Mouse (Mus musculus) layer of hippocampus, adult 2 months (tissue): Measurements from ENCODE around the gene Nit2. TPM values are rescaled to one million over a fixed set of nuclear protein-coding genes. Genes with fewer than 3 reads are reported as not detected.
"Not testable (repeated sequence)": the region's sequence is repeated elsewhere in the genome, so short reads cannot be mapped to it uniquely, and the experiment has no call there.

Source experiments
- DNase-seq, 2 experiments: peaks; one replicate each; pipeline ENCODE4 v3.0.0; 2022; ENCODE audit warnings: low spot score in 2 of 2
- H3K27ac ChIP-seq: fragments of 200-600 bp; 2 replicates; pipeline ENCODE4 v1.8.1; 2022
- H3K4me3 ChIP-seq: fragments of 200-600 bp; 2 replicates; pipeline ENCODE4 v1.8.1; 2022; ENCODE audit warnings: mild to moderate bottlenecking
- CTCF ChIP-seq: fragments of 200-600 bp; conservative IDR thresholded peaks from 2 replicates; pipeline ENCODE4 v1.8.1; 2022; ENCODE audit warnings: antibody characterized with exemption, mild to moderate bottlenecking, moderate library complexity
- total RNA-seq, 2 experiments: library from RNA; stranded (reverse); gene quantifications; 2 replicates each; pipeline ENCODE4 v1.2.3; 2021

Nit2 gene
- total RNA-seq, 2 experiments from 2014 or later, result 14.1 to 16.8 TPM

DNA sequence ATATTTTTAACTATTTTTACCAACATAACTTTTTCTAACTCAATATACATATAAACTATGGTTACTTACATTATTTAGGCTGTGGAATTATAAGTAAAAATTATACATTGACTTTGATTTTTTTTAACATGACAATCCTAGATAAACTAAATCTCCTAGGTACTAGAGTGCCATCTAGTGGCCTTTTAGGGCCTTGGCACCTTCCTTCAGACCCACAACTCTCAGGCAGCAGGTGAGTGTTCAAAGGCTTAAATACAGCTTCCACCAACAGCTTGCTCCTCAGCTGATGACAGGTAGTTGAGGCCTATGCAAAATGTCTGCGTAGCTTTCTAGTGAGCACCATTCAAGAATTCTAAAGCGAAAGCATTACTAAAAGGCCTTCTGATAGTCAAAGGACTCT is 10.1 kb upstream of the Nit2 start:
- peak; percentile 95 for TF ChIP-seq CTCF
- Histone ChIP-seq H3K27ac (no peak overlapping the region), H3K4me3 (no peak overlapping the region)
- peak; percentile 20 to 49 for DNase-seq

DNA sequence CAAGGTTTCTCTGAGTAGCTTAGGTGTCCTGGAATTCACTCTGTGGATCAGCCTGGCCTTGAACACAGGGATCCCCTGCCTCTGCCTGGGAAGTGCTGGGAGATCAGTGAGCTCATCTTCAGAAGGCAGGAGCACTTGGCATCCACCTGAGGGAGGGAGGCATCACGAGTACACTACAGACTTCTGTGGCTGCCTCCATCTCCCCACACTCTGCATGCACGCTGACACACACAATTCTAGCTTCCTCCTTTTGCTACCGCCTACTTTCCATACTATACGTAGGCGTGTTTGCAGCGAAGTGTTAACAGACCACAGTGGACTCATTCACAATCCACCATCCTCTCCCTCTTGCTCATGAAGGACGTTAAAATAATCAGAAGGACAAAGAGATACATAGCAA is 9.1 kb upstream of the Nit2 start:
- no peak for TF ChIP-seq CTCF
- DNase-seq, result no peak
- no peak overlapping the region for H3K27ac ChIP-seq
- H3K4me3 ChIP-seq, result no peak overlapping the region

GRCm38 (mm10) chr16:57175751-57176150 is 8.6 kb upstream of the Nit2 start:
- no peak for DNase-seq

GRCm38 (mm10) chr16:57174480-57174879 is 7.3 kb upstream of the Nit2 start:
- H3K4me3 ChIP-seq, DNase-seq: not testable (repeated sequence)

More at GRCm38 (mm10) chr16:57175751-57176150, 8.6 kb upstream of the Nit2 start:
- no peak overlapping the region for H3K4me3 ChIP-seq
- TF ChIP-seq CTCF, result no peak
- no peak overlapping the region for H3K27ac ChIP-seq

DNA sequence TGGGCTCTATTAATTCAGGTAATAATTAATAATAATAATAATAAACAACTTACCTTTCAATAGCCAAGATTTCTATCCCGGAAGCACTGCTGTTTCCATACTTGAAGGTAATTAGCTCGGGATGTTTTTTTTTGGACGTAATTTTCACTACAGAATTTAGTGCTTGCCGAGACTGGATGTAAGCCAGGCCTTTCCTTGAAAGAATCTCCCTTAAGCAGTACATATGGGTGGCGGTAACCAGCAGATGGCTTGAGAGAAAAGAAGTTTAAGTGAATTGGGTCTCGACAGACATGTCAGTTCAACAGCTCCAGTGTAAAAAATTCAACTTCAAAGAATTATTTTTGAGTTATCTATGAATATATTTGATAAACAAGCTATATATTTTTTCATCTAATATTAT is 4.4 kb upstream of the Nit2 start:
- no peak for DNase-seq
- no peak overlapping the region for H3K27ac ChIP-seq
- TF ChIP-seq CTCF, result no peak

More at GRCm38 (mm10) chr16:57174480-57174879, 7.3 kb upstream of the Nit2 start:
- H3K27ac ChIP-seq, result not testable (repeated sequence)

GRCm38 (mm10) chr16:57171161-57171560 is 4.0 kb upstream of the Nit2 start:
- Histone ChIP-seq H3K27ac (no peak overlapping the region), H3K4me3 (no peak overlapping the region)
- TF ChIP-seq CTCF, result no peak
- no peak for DNase-seq

More for the DNA sequence above, 4.4 kb upstream of the Nit2 start:
- H3K4me3 ChIP-seq, result no peak overlapping the region

- TF ChIP-seq CTCF, result no peak
- no peak overlapping the region for H3K4me3 ChIP-seq
- H3K27ac ChIP-seq, result 0 out of 2 replicates have a peak overlapping the region, but pooled peaks have one; percentile 89
- DNase-seq, result no peak
Measured at GRCm38 (mm10) chr16:57168236-57168635, 1.1 kb upstream of the Nit2 start.

GRCm38 (mm10) chr16:57167514-57167912 is 372 bp upstream of the Nit2 start:
- peak in 1 of 2 experiments; percentile 24 for DNase-seq
- Histone ChIP-seq H3K4me3 (peak overlapping the region; percentile 85), H3K27ac (peak overlapping the region; percentile 89)
- no peak for TF ChIP-seq CTCF

DNA sequence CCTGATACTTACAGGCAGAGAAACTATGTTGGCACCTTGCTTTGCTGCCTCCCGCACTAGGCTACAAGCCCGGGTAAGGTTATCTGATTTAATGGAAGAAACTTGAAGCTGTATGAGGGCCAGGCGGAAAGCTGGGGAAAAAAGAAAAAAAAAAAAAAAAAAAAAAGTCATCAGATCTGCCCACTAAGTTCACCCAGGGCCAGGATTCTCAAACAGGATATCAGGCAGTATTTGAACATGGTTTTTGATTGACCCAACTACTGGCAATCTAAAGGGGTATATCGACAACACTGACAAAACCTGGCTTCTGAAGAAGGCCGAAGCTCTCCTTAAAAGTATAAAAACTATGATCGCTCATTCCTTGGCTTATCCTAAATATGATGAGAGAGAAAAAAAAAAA is 1.1 kb downstream of the Nit2 start:
- no peak for DNase-seq
- no peak for TF ChIP-seq CTCF
- no peak overlapping the region; the same call in 1 of the 2 replicates for H3K4me3 ChIP-seq
- H3K27ac ChIP-seq, result no peak overlapping the region

DNA sequence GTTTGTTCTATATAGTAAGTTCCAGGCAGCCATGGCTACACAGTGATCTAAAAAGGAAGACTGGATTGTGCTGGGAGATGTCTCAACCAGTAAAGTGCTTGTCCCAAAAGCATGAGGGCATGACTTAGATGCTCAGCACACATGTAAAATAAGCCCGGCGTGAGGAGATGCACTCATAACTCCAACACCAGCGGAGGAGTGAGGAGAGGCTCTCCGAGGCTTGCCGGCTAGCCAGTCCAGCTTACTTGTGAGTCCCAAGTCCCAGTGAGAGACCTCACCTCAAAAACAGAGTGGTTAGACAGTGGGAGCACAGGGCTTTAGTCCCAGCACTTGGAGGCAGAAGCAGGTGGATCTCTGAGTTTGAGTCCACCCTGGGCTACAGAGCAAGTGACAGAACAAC is 2.0 kb downstream of the Nit2 start:
- Histone ChIP-seq H3K27ac (no peak overlapping the region), H3K4me3 (no peak overlapping the region)
- DNase-seq, result no peak
- no peak for TF ChIP-seq CTCF

- no peak for DNase-seq
- Histone ChIP-seq H3K4me3 (no peak overlapping the region), H3K27ac (no peak overlapping the region)
- no peak for TF ChIP-seq CTCF
Measured at GRCm38 (mm10) chr16:57163694-57164093, 3.4 kb downstream of the Nit2 start.

DNA sequence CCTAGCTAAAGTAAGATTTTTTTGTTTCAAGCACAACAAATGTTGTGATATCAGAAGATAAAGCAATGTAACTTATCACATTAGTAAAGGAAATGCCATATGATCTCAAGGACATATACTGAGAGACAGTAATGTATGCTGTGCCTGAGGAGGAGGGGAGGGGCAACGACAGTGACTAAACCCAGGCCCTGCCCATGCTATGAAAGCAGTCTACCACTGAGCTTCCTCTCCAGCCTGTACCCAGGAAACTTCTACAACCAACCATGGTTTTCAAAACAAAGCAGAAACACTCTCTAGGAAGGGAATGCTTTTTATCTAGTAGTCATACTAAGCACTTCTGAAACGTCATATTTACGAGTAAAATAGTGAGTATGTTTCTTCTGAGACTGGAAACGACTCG is 4.3 kb downstream of the Nit2 start:
- DNase-seq, result no peak
- no peak overlapping the region for H3K27ac ChIP-seq
- no peak for TF ChIP-seq CTCF

GRCm38 (mm10) chr16:57159835-57160234 is 7.3 kb downstream of the Nit2 start:
- no peak for DNase-seq
- TF ChIP-seq CTCF, result no peak
- H3K27ac ChIP-seq, result no peak overlapping the region

More for the DNA sequence above, 4.3 kb downstream of the Nit2 start:
- H3K4me3 ChIP-seq, result no peak overlapping the region

DNA sequence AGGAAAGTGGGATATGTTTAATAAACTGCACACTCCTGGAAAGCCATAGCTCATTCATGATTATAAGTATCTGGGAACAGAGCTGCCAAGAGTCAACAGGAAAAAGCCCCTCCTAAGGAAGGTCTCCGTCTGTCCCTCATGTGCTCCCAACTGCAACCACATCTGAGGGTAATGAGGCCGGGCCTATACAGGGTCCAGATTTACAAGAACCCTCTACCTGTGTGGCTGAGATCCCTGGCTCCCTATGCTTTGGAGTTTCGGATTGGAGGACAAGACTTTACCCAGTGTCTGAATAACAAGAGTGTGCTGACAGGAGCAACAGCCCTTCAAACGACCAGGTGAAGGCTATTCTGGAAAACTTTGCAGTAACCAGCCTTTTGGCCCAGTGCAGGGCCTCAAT is 9.4 kb downstream of the Nit2 start:
- TF ChIP-seq CTCF, result no peak
- H3K4me3 ChIP-seq, result no peak overlapping the region

More at GRCm38 (mm10) chr16:57159835-57160234, 7.3 kb downstream of the Nit2 start:
- no peak overlapping the region for H3K4me3 ChIP-seq

GRCm38 (mm10) chr16:57157076-57157475 is 10.1 kb downstream of the Nit2 start:
- H3K4me3 ChIP-seq, result no peak overlapping the region
- no peak for TF ChIP-seq CTCF
- DNase-seq, result no peak
- H3K27ac ChIP-seq, result no peak overlapping the region

More for the DNA sequence above, 9.4 kb downstream of the Nit2 start:
- peak overlapping the region; percentile 19; the same call in 1 of the 2 replicates for H3K27ac ChIP-seq
- no peak for DNase-seq
